Mouse (Mus musculus) bone marrow, adult 2 months (tissue): ENCODE measurements around the gene Tmcc2. TPM values are rescaled to one million over a fixed set of nuclear protein-coding genes. Genes with fewer than 3 reads are reported as not detected.

ENCODE experiments used
- H3K27ac ChIP-seq: fragments of 200-500 bp; 2 replicates; pipeline ENCODE4 v1.5.1; 2012; ENCODE audit warnings: low read depth, mild to moderate bottlenecking, control low read depth, inconsistent platforms, low read length; ENCODE audit not compliant: control insufficient read depth, poor library complexity, insufficient read depth
- H3K4me1 ChIP-seq: fragments of 200-500 bp; 2 replicates; pipeline ENCODE4 v1.6.1; 2011; ENCODE audit warnings: low read length; ENCODE audit not compliant: control insufficient read depth, insufficient read depth
- H3K4me3 ChIP-seq: fragments of 200-500 bp; replicated peaks from 2 replicates; pipeline ENCODE3; 2011; ENCODE audit warnings: mild to moderate bottlenecking, low read depth, low read length, control low read depth; ENCODE audit not compliant: control insufficient read depth
- CTCF ChIP-seq: fragments of 200-500 bp; IDR thresholded peaks from 2 replicates; pipeline ENCODE4 v1.5.1; 2011; ENCODE audit warnings: low read length, control low read depth; ENCODE audit not compliant: control insufficient read depth, insufficient read depth
- POLR2A ChIP-seq: fragments of 200-500 bp; IDR thresholded peaks from 2 replicates; pipeline ENCODE4 v1.6.1; 2011; ENCODE audit warnings: low read depth, mild to moderate bottlenecking, control low read depth, low read length, borderline replicate concordance; ENCODE audit not compliant: control insufficient read depth
- WGBS: fragments of 180-500 bp; shearing (Covaris S2); methylation state at CpG from one replicate; pipeline ENCODE4 v1.1.7; 2018; 5-methylcytosine and 5-hydroxymethylcytosine counted together
- polyA plus RNA-seq: library from polyadenylated mRNA; stranded (reverse); fragments of >200 nt; gene quantifications from 2 replicates; pipeline ENCODE4 v1.2.4, GENCODE M21; 2011; ENCODE audit warnings: low replicate concordance; ENCODE audit not compliant: missing spikeins, insufficient read depth, insufficient read length

Tmcc2 gene
- polyA plus RNA-seq, 1 experiment: 316 TPM

GRCm38 (mm10) chr1:132401843-132402242, 10.8 kb upstream of the Tmcc2 start:
- 91% methylated on average over 1 of the region's 1 CpGs for WGBS

GRCm38 (mm10) chr1:132400538-132400937, 9.5 kb upstream of the Tmcc2 start:
- Histone ChIP-seq H3K4me1 (no peaks in the 10 kb centered on the region; the same call in 1 of the 2 replicates), H3K27ac (no peak overlapping the region), H3K4me3 (no peak overlapping the region)
- 68% methylated on average over 1 of the region's 1 CpGs for WGBS
- TF ChIP-seq CTCF: no peak
- no peak for TF ChIP-seq POLR2A

More at GRCm38 (mm10) chr1:132401843-132402242, 10.8 kb upstream of the Tmcc2 start:
- H3K4me1 ChIP-seq: no peaks in the 10 kb centered on the region; the same call in 1 of the 2 replicates
- H3K4me3 ChIP-seq: no peak overlapping the region
- TF ChIP-seq CTCF: no peak
- no peak for TF ChIP-seq POLR2A
- no peak overlapping the region for H3K27ac ChIP-seq

GRCm38 (mm10) chr1:132396705-132397104, 5.6 kb upstream of the Tmcc2 start:
- TF ChIP-seq POLR2A (no peak), CTCF (no peak)
- no peaks in the 10 kb centered on the region; the same call in 1 of the 2 replicates for H3K4me1 ChIP-seq
- 76% methylated on average over 2 of the region's 2 CpGs for WGBS
- no peak overlapping the region for H3K27ac ChIP-seq
- H3K4me3 ChIP-seq: no peak overlapping the region

- no peak for TF ChIP-seq CTCF
- no peak for TF ChIP-seq POLR2A
- Histone ChIP-seq H3K4me1 (no peaks in the 10 kb centered on the region), H3K4me3 (no peak overlapping the region), H3K27ac (no peak overlapping the region)
- 83% methylated on average over 5 of the region's 5 CpGs for WGBS
Measured at GRCm38 (mm10) chr1:132392872-132393271, 1.8 kb upstream of the Tmcc2 start.

GRCm38 (mm10) chr1:132391580-132392022, 520 bp upstream of the Tmcc2 start:
- Histone ChIP-seq H3K27ac (peak overlapping the region; percentile 55), H3K4me1 (no peaks in the 10 kb centered on the region), H3K4me3 (peak overlapping the region; percentile 74)
- 5% methylated on average over 54 of the region's 54 CpGs for WGBS
- TF ChIP-seq CTCF: no peak
- TF ChIP-seq POLR2A: peak; percentile 59; the same call in 1 of the 2 replicates

GRCm38 (mm10) chr1:132389886-132390585, 1.0 kb downstream of the Tmcc2 start:
- WGBS: 34% methylated on average over 15 of the region's 15 CpGs
- Histone ChIP-seq H3K4me1 (no peaks in the 10 kb centered on the region), H3K27ac (peak overlapping the region; percentile 86), H3K4me3 (peak overlapping the region; percentile 73)
- TF ChIP-seq CTCF (peak; percentile 77), POLR2A (peak; percentile 54; the same call in 1 of the 2 replicates)

GRCm38 (mm10) chr1:132388813-132389803, 2.0 kb downstream of the Tmcc2 start:
- WGBS: 48% methylated on average over 8 of the region's 8 CpGs
- Histone ChIP-seq H3K27ac (peak overlapping the region; percentile 86), H3K4me1 (no peaks in the 10 kb centered on the region; the same call in 1 of the 2 replicates), H3K4me3 (peak overlapping the region; percentile 70)
- TF ChIP-seq POLR2A: no peak
- TF ChIP-seq CTCF: no peak

GRCm38 (mm10) chr1:132387943-132388342, 3.1 kb downstream of the Tmcc2 start:
- Histone ChIP-seq H3K27ac (peak overlapping the region; percentile 65), H3K4me1 (no peaks in the 10 kb centered on the region; the same call in 1 of the 2 replicates), H3K4me3 (peak overlapping the region; percentile 56)
- 24% methylated on average over 4 of the region's 4 CpGs for WGBS
- no peak for TF ChIP-seq CTCF
- TF ChIP-seq POLR2A: no peak
